Mouse (Mus musculus): ENCODE results near the gene Stac3.

- TF ChIP-seq POLR2A (IDR thresholded peaks at IDR 0.05; ENCODE audit: low read depth, low read length) (no peak), CTCF (IDR thresholded peaks at IDR 0.05; ENCODE audit: extremely low read depth, insufficient read length, insufficient replicate concordance, low read depth, low read length) (no peak)
Observed at GRCm38 (mm10) chr10:127488856-127489255, 12.6 kb upstream of the Stac3 start.

Data from small intestine, adult 2 months (tissue).